Mouse (Mus musculus): ENCODE measurements around the gene Fxr2. TPM values are rescaled to one million over a fixed set of nuclear protein-coding genes. Genes with fewer than 3 reads are reported as not detected.

Gene Fxr2
- total and polyA plus RNA-seq, 2 experiments: 18.1 to 33.9 TPM

DNA sequence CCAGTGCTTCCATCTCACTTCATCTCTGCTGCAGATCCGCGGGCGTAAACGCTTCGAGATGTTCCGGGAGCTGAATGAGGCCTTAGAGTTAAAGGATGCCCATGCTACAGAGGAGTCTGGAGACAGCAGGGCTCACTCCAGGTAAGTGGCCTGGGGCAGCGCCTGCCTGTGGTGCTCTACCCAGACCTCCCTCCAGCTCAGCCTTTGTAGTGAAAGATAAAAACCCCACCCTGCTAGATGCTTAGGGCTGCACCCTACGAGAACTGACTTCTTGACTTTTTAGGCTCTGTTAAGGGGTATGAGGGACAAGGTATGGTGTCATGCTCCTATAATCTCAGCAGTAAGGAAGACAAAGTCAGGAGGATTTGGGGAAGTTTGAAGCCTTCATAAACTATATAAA, 42.2 kb upstream of the Fxr2 start:
- Histone ChIP-seq H3K27me3 (ENCODE audit: control insufficient read depth, insufficient read depth, low read length) (no peaks in the 10 kb centered on the region), H3K9ac (ENCODE audit: low read depth, low read length) (no peak overlapping the region), H3K4me1 (ENCODE audit: control insufficient read depth, insufficient read depth, low read length) (no peaks in the 10 kb centered on the region), H3K79me2 (ENCODE audit: control insufficient read depth, insufficient read depth, low read length) (no peaks in the 10 kb centered on the region), H3K27ac (replicated peaks; ENCODE audit: insufficient read depth, low read depth, low read length) (no peak overlapping the region), H3K36me3 (ENCODE audit: control insufficient read depth, insufficient read depth, low read length) (peaks cover 30% of the 10 kb centered on the region), H3K4me3 (ENCODE audit: insufficient read depth, low read depth, low read length) (no peak overlapping the region)
- WGBS: 96% methylated on average over 8 of the region's 8 CpGs
- DNase-seq (ENCODE audit: extremely low read depth, low read depth, low spot score): no peak
- TF ChIP-seq CTCF (IDR thresholded peaks at IDR 0.05; ENCODE audit: low read depth, low read length) (no peak), POLR2A (IDR thresholded peaks at IDR 0.05; ENCODE audit: extremely low read depth, insufficient read depth, low read length) (no peak)

- WGBS: 94% methylated on average over 3 of the region's 3 CpGs
- H3K4me1 ChIP-seq (ENCODE audit: control insufficient read depth, insufficient read depth, low read length): no peaks in the 10 kb centered on the region
These were observed 41.4 kb upstream of the Fxr2 start for GRCm38 (mm10) chr11:69591424-69591823.

GRCm38 (mm10) chr11:69591899-69592637, 40.7 kb upstream of the Fxr2 start:
- H3K4me1 ChIP-seq (ENCODE audit: control insufficient read depth, insufficient read depth, low read length): no peaks in the 10 kb centered on the region

More at GRCm38 (mm10) chr11:69591424-69591823, 41.4 kb upstream of the Fxr2 start:
- no peak for TF ChIP-seq POLR2A (IDR thresholded peaks at IDR 0.05; ENCODE audit: extremely low read depth, insufficient read depth, low read length)
- no peak for TF ChIP-seq CTCF (IDR thresholded peaks at IDR 0.05; ENCODE audit: low read depth, low read length)
- Histone ChIP-seq H3K9ac (ENCODE audit: low read depth, low read length) (no peak overlapping the region), H3K27me3 (ENCODE audit: control insufficient read depth, insufficient read depth, low read length) (no peaks in the 10 kb centered on the region), H3K27ac (replicated peaks; ENCODE audit: insufficient read depth, low read depth, low read length) (no peak overlapping the region), H3K79me2 (ENCODE audit: control insufficient read depth, insufficient read depth, low read length) (no peaks in the 10 kb centered on the region), H3K4me3 (ENCODE audit: insufficient read depth, low read depth, low read length) (no peak overlapping the region), H3K36me3 (ENCODE audit: control insufficient read depth, insufficient read depth, low read length) (peaks cover 30% of the 10 kb centered on the region)
- DNase-seq (ENCODE audit: extremely low read depth, low read depth, low spot score): no peak

DNA sequence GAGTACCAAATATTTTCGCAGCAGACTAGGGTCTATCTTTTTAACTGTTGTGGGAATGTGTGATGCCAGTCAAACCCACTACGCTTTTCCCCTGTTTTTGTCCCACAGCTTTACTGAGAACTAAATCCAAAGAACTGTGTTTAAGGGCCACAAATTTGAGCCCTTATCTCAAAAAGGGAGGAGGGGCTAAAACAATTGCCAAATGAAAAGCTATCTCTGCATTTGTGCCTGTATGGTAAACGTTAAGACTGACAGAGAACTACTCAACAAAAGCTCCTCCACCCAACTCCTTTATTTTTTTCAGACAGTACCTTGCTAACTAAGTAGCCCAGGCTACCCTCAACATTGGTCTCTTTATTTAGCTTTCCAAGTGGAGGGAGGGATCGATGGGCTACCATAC, 40.0 kb upstream of the Fxr2 start:
- Histone ChIP-seq H3K4me3 (ENCODE audit: insufficient read depth, low read depth, low read length) (no peak overlapping the region), H3K27ac (replicated peaks; ENCODE audit: insufficient read depth, low read depth, low read length) (no peak overlapping the region), H3K4me1 (ENCODE audit: control insufficient read depth, insufficient read depth, low read length) (no peaks in the 10 kb centered on the region), H3K9ac (ENCODE audit: low read depth, low read length) (no peak overlapping the region), H3K27me3 (ENCODE audit: control insufficient read depth, insufficient read depth, low read length) (no peaks in the 10 kb centered on the region), H3K36me3 (ENCODE audit: control insufficient read depth, insufficient read depth, low read length) (peaks cover 22% of the 10 kb centered on the region), H3K79me2 (ENCODE audit: control insufficient read depth, insufficient read depth, low read length) (no peaks in the 10 kb centered on the region)
- TF ChIP-seq CTCF (IDR thresholded peaks at IDR 0.05; ENCODE audit: low read depth, low read length): no peak
- no peak for TF ChIP-seq POLR2A (IDR thresholded peaks at IDR 0.05; ENCODE audit: extremely low read depth, insufficient read depth, low read length)
- 79% methylated on average over 4 of the region's 4 CpGs for WGBS
- DNase-seq (ENCODE audit: extremely low read depth, low read depth, low spot score): no peak

More at GRCm38 (mm10) chr11:69591899-69592637, 40.7 kb upstream of the Fxr2 start:
- Histone ChIP-seq H3K36me3 (ENCODE audit: control insufficient read depth, insufficient read depth, low read length) (peaks cover 28% of the 10 kb centered on the region), H3K27me3 (ENCODE audit: control insufficient read depth, insufficient read depth, low read length) (no peaks in the 10 kb centered on the region), H3K9ac (ENCODE audit: low read depth, low read length) (no peak overlapping the region), H3K27ac (replicated peaks; ENCODE audit: insufficient read depth, low read depth, low read length) (no peak overlapping the region), H3K4me3 (ENCODE audit: insufficient read depth, low read depth, low read length) (no peak overlapping the region), H3K79me2 (ENCODE audit: control insufficient read depth, insufficient read depth, low read length) (no peaks in the 10 kb centered on the region)
- TF ChIP-seq CTCF (IDR thresholded peaks at IDR 0.05; ENCODE audit: low read depth, low read length): no peak
- TF ChIP-seq POLR2A (IDR thresholded peaks at IDR 0.05; ENCODE audit: extremely low read depth, insufficient read depth, low read length): no peak
- DNase-seq (ENCODE audit: extremely low read depth, low read depth, low spot score): no peak
- WGBS: 85% methylated on average over 7 of the region's 7 CpGs

DNA sequence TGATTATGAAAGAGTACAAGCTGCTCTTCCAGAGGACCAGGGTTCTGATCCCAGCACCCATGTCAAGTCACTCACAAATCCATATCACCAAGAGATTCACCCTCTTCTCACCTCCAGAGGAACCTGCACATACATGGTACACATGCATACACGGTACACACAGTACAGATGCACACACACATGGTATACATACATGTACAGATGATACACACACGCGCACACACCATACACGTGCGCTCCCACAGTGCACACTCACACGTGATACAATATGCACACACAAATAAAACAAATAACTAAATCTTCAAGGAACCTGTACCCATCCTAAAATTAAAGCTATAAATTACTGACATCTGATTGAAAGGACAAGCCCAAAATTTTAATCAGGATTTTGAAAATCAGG, 37.9 kb upstream of the Fxr2 start:
- DNase-seq (ENCODE audit: extremely low read depth, low read depth, low spot score): no peak
- peaks cover 8% of the 10 kb centered on the region for H3K36me3 ChIP-seq (ENCODE audit: control insufficient read depth, insufficient read depth, low read length)
- no peak overlapping the region for H3K9ac ChIP-seq (ENCODE audit: low read depth, low read length)
- 97% methylated on average over 6 of the region's 6 CpGs for WGBS
- no peak for TF ChIP-seq CTCF (IDR thresholded peaks at IDR 0.05; ENCODE audit: low read depth, low read length)
- TF ChIP-seq POLR2A (IDR thresholded peaks at IDR 0.05; ENCODE audit: extremely low read depth, insufficient read depth, low read length): no peak
- no peaks in the 10 kb centered on the region for H3K4me1 ChIP-seq (ENCODE audit: control insufficient read depth, insufficient read depth, low read length)
- H3K79me2 ChIP-seq (ENCODE audit: control insufficient read depth, insufficient read depth, low read length): no peaks in the 10 kb centered on the region
- no peak overlapping the region for H3K27ac ChIP-seq (replicated peaks; ENCODE audit: insufficient read depth, low read depth, low read length)
- no peaks in the 10 kb centered on the region for H3K27me3 ChIP-seq (ENCODE audit: control insufficient read depth, insufficient read depth, low read length)
- no peak overlapping the region for H3K4me3 ChIP-seq (ENCODE audit: insufficient read depth, low read depth, low read length)

DNA sequence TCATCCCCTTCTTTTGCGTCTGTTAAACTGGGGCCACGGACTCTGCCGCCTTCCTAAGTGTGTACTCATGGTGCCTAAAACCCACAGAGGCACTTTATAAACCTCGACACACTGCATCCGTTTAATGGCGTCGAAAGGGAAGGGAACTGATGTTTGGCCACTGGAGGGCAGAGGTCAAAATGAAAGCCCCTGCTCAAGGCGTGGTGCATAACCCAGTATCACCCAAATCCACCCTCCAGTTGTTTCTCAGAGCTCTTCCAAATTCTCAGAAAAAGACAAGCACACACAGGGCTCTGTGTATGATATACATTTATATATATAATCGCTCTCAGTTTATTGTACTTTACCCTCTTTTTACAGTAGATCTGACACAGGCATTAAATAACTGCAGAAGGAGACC, 33.4 kb upstream of the Fxr2 start:
- Histone ChIP-seq H3K27ac (replicated peaks; ENCODE audit: insufficient read depth, low read depth, low read length) (no peak overlapping the region), H3K9ac (ENCODE audit: low read depth, low read length) (no peak overlapping the region), H3K4me1 (ENCODE audit: control insufficient read depth, insufficient read depth, low read length) (no peaks in the 10 kb centered on the region), H3K27me3 (ENCODE audit: control insufficient read depth, insufficient read depth, low read length) (no peaks in the 10 kb centered on the region), H3K4me3 (ENCODE audit: insufficient read depth, low read depth, low read length) (no peak overlapping the region), H3K36me3 (ENCODE audit: control insufficient read depth, insufficient read depth, low read length) (no peaks in the 10 kb centered on the region), H3K79me2 (ENCODE audit: control insufficient read depth, insufficient read depth, low read length) (no peaks in the 10 kb centered on the region)
- no peak for DNase-seq (ENCODE audit: extremely low read depth, low read depth, low spot score)
- TF ChIP-seq CTCF (IDR thresholded peaks at IDR 0.05; ENCODE audit: low read depth, low read length) (no peak), POLR2A (IDR thresholded peaks at IDR 0.05; ENCODE audit: extremely low read depth, insufficient read depth, low read length) (no peak)
- WGBS: 35% methylated on average over 9 of the region's 9 CpGs
